In genomic region chr2:18731718-18732117, GRCm38 (mm10) we compare ENCODE assay signal across 17 mouse cellular contexts. TPM values are rescaled to one million over a fixed set of nuclear protein-coding genes. Genes with fewer than 3 reads are reported as not detected.
DNase-seq lines count a peak whose midpoint lies in the region; ATAC-seq lines count a peak whose summit lies in the region.
"Had no signal": no experiment of that assay in that cellular context is flagged by ENCODE, and none has a peak within 500 bp of the region (broad histone marks: within the 10 kb centered on the region; RNA-seq: fewer than 3 reads in every experiment).

No protein-coding gene starts in this region.

- ATAC-seq in heart, embryonic 12.5 days (ENCODE audit: insufficient number of reproducible peaks, low FRiP score) = no peak
- ATAC-seq in forebrain, embryonic 14.5 days = peak; percentile 87
- ATAC-seq in neural tube, embryonic 13.5 days (ENCODE audit: low read depth) = peak; percentile 43; the same call in 1 of the 2 replicates
- ATAC-seq: liver, postnatal 0 days had no signal

- 0 out of 2 replicates have a peak, but pooled peaks cover 2% of the 10 kb centered on the region for H3K4me1 ChIP-seq in heart, embryonic 12.5 days (replicated peaks)
- H3K4me1 ChIP-seq in forebrain, embryonic 14.5 days (ENCODE audit: control insufficient read depth, insufficient read depth, low read length) = peaks cover 6% of the 10 kb centered on the region; the same call in 1 of the 2 replicates
- peaks cover 5% of the 10 kb centered on the region; the same call in 1 of the 2 replicates for H3K4me1 ChIP-seq in neural tube, embryonic 13.5 days (replicated peaks)

- no peak overlapping the region for H3K4me3 ChIP-seq in heart, embryonic 12.5 days
- H3K4me3 ChIP-seq in forebrain, embryonic 14.5 days (ENCODE audit: low read depth, low read length) = no peak overlapping the region
- no peak overlapping the region for H3K4me3 ChIP-seq in neural tube, embryonic 13.5 days
- H3K4me3 ChIP-seq: erythroblast, embryonic 14.5 days; gastrocnemius, adult 2 months; layer of hippocampus, adult 2 months had no signal

- DNase-seq in heart, adult 11 months = peak; percentile 61
- DNase-seq in forebrain, embryonic 14.5 days (ENCODE audit: low spot score) = peak; percentile 77
- DNase-seq in mesoderm, embryonic 11.5 days (ENCODE audit: low read depth, low spot score) = peak; percentile 78
- DNase-seq in lung, adult 18-20 months = no peak
- DNase-seq in urinary bladder, postnatal 4 days (ENCODE audit: low spot score in 2 of 2) = no peak
- DNase-seq in c-Kit-positive CD71-positive TER-119-positive erythroid progenitor cells, embryonic 14.5 days (ENCODE audit: low spot score) = no peak
- DNase-seq: adrenal gland, postnatal 10 days; cerebellum, postnatal 36 days; gastrocnemius, adult 2 months; heart, postnatal 36 days; kidney, adult 8-10 months; liver, postnatal 0 days had no signal

- H3K27ac ChIP-seq in heart, embryonic 12.5 days (ENCODE audit: poor library complexity, severe bottlenecking) = no peak overlapping the region
- H3K27ac ChIP-seq in forebrain, embryonic 14.5 days (ENCODE audit: low read depth, low read length) = no peak overlapping the region
- no peak overlapping the region for H3K27ac ChIP-seq in neural tube, embryonic 13.5 days (replicated peaks)
- H3K27ac ChIP-seq: gastrocnemius, adult 2 months; layer of hippocampus, adult 2 months; macrophage had no signal

- no peak overlapping the region for H3K4me2 ChIP-seq in heart, embryonic 12.5 days
- 0 out of 2 replicates have a peak overlapping the region, but pooled peaks have one; percentile 21 for H3K4me2 ChIP-seq in forebrain, embryonic 14.5 days (ENCODE audit: low read length)
- peak overlapping the region; percentile 31 for H3K4me2 ChIP-seq in neural tube, embryonic 13.5 days

- no peaks in the 10 kb centered on the region for H3K27me3 ChIP-seq in heart, embryonic 12.5 days (replicated peaks)
- no peaks in the 10 kb centered on the region; the same call in 1 of the 2 replicates for H3K27me3 ChIP-seq in forebrain, embryonic 14.5 days (replicated peaks; ENCODE audit: control insufficient read depth, insufficient read depth, low read length)
- H3K27me3 ChIP-seq in neural tube, embryonic 13.5 days = no peaks in the 10 kb centered on the region; the same call in 1 of the 2 replicates

- no peaks in the 10 kb centered on the region for H3K9me3 ChIP-seq in heart, embryonic 12.5 days (replicated peaks)
- no peaks in the 10 kb centered on the region for H3K9me3 ChIP-seq in forebrain, embryonic 14.5 days (replicated peaks; ENCODE audit: control insufficient read depth, low read length)
- H3K9me3 ChIP-seq in neural tube, embryonic 13.5 days = no peaks in the 10 kb centered on the region

- H3K36me3 ChIP-seq in heart, embryonic 12.5 days = no peaks in the 10 kb centered on the region
- H3K36me3 ChIP-seq in forebrain, embryonic 14.5 days (ENCODE audit: control insufficient read depth, insufficient read depth, low read length) = no peaks in the 10 kb centered on the region
- H3K36me3 ChIP-seq in neural tube, embryonic 13.5 days = no peaks in the 10 kb centered on the region

- no peak overlapping the region for H3K9ac ChIP-seq in heart, embryonic 12.5 days
- no peak overlapping the region for H3K9ac ChIP-seq in forebrain, embryonic 14.5 days (ENCODE audit: low read length)
- no peak overlapping the region for H3K9ac ChIP-seq in neural tube, embryonic 13.5 days
- H3K9ac ChIP-seq: liver, postnatal 0 days had no signal

- 48% methylated on average over 9 of the region's 9 CpGs for WGBS in heart, embryonic 12.5 days
- 17% methylated on average over 9 of the region's 9 CpGs for WGBS in forebrain, embryonic 14.5 days
- 6% methylated on average over 9 of the region's 9 CpGs for WGBS in neural tube, embryonic 13.5 days

RNA-seq across cellular contexts. Expression of gene Spag6, which starts 37.9 kb away (rescaled TPM):
- 0.14 TPM in 1 of 2 replicates, not detected in the other for polyA plus RNA-seq in heart, embryonic 12.5 days (2016; fragmentation: Nextera tagmentation; extraction: Ambion mirVana)
- polyA plus RNA-seq in forebrain, embryonic 14.5 days (2014; fragmentation: Nextera tagmentation; extraction: Ambion mirVana) = 0.09 and 0.18 TPM in 2 replicates
- polyA plus RNA-seq in neural tube, embryonic 13.5 days (2015; fragmentation: Nextera tagmentation; extraction: Ambion mirVana) = not detected in 2 replicates
- polyA plus RNA-seq: erythroblast, embryonic 14.5 days; liver, postnatal 0 days; macrophage had no signal

RNA-seq across cellular contexts. Expression of gene Bmi1, which starts 54.9 kb away (rescaled TPM):
- 15.6 and 17.9 TPM in 2 replicates for polyA plus RNA-seq in heart, embryonic 12.5 days (2016; fragmentation: Nextera tagmentation; extraction: Ambion mirVana)
- 45.8 and 48.9 TPM in 2 replicates for polyA plus RNA-seq in forebrain, embryonic 14.5 days (2014; fragmentation: Nextera tagmentation; extraction: Ambion mirVana)
- polyA plus RNA-seq in neural tube, embryonic 13.5 days (2015; fragmentation: Nextera tagmentation; extraction: Ambion mirVana) = 34.2 and 40.7 TPM in 2 replicates

RNA-seq across cellular contexts. Expression of gene Commd3, which starts 59.5 kb away (rescaled TPM):
- polyA plus RNA-seq in heart, embryonic 12.5 days (2016; fragmentation: Nextera tagmentation; extraction: Ambion mirVana) = 144 and 153 TPM in 2 replicates
- polyA plus RNA-seq in forebrain, embryonic 14.5 days (2014; fragmentation: Nextera tagmentation; extraction: Ambion mirVana) = 291 TPM in 2 replicates
- polyA plus RNA-seq in neural tube, embryonic 13.5 days (2015; fragmentation: Nextera tagmentation; extraction: Ambion mirVana) = 210 and 220 TPM in 2 replicates

Comparison
In these comparisons a context has a peak if more than half of its experiments do, and no peak if none do; other contexts are left out.
1. DNase-seq: peak in heart, adult 11 months (single experiment), forebrain, embryonic 14.5 days (single experiment) and mesoderm, embryonic 11.5 days (single experiment); none in lung, adult 18-20 months (0 of 2), urinary bladder, postnatal 4 days (0 of 2) and c-Kit-positive CD71-positive TER-119-positive erythroid progenitor cells, embryonic 14.5 days (single experiment).